Mouse (Mus musculus): ENCODE measurements at regions not wholly inside any gene's neighbourhood (a gene's known extent, or its start where the extent isn't known, plus 50 kb on each side); places are given as distances from the start of the nearest gene placed in this dataset.

DNA sequence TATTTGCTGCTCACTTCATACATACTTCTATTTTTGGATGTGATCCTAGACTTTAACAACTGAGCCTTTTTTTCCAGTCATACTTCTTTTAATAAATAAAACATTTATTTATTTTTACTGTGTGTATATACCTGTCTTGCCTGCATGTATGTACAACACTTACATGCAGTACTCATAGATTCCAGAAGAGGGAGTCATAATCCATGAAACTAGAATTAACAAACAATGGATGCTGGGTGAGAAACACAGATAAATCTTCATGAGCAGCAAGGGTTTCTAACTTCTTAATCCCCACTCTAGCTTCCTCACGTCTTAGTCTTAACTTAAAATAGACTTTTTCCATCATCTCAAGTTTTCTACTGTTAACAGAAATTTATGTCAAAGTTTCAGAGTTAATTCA, 1253.7 kb upstream of the Nr2f1 start:
- H3K4me1 ChIP-seq = no peaks in the 10 kb centered on the region
- H3K4me2 ChIP-seq = no peak overlapping the region
- no peak for ATAC-seq (ENCODE audit: borderline replicate concordance, extremely low read depth, low FRiP score, low TSS enrichment)
- no peaks in the 10 kb centered on the region for H3K27me3 ChIP-seq
- H3K27ac ChIP-seq = no peak overlapping the region
- 64% methylated on average over 1 of the region's 1 CpGs for WGBS
- H3K4me3 ChIP-seq = no peak overlapping the region
- H3K9ac ChIP-seq = no peak overlapping the region
- H3K9me3 ChIP-seq = no peaks in the 10 kb centered on the region
- no peaks in the 10 kb centered on the region for H3K36me3 ChIP-seq

- Histone ChIP-seq H3K9ac (no peak overlapping the region), H3K4me2 (no peak overlapping the region), H3K36me3 (no peaks in the 10 kb centered on the region), H3K9me3 (no peaks in the 10 kb centered on the region), H3K4me3 (no peak overlapping the region), H3K27me3 (no peaks in the 10 kb centered on the region), H3K4me1 (no peaks in the 10 kb centered on the region), H3K27ac (no peak overlapping the region)
- ATAC-seq (ENCODE audit: borderline replicate concordance, extremely low read depth, low FRiP score, low TSS enrichment) = no peak
- 75% methylated on average over 3 of the region's 3 CpGs for WGBS
Observed at GRCm38 (mm10) chr13:79443113-79443512, 1243.6 kb upstream of the Nr2f1 start.

DNA sequence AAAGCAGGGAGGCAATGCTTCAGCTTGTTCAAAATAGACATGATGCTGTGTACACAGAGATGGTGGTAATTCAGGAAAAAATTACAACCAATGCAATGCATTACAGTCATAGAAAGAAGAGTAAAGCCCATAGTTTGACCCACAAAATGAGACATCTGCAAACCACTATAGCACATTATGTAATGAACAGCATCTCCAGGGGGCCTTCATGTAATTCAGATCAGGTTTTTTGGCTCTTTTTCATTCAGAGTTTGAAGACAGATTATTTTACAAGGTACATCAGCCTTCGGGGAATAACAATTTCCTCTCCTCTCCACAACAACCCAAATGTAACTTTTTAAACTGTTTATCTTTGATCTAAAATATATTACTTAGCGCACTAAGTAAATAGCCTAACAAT, 1243.1 kb upstream of the Nr2f1 start:
- H3K9me3 ChIP-seq = no peaks in the 10 kb centered on the region
- no peak for ATAC-seq (ENCODE audit: borderline replicate concordance, extremely low read depth, low FRiP score, low TSS enrichment)
- no peaks in the 10 kb centered on the region for H3K36me3 ChIP-seq
- H3K9ac ChIP-seq = no peak overlapping the region
- no peak overlapping the region for H3K27ac ChIP-seq
- no peak overlapping the region for H3K4me2 ChIP-seq
- WGBS = 57% methylated on average over 2 of the region's 2 CpGs
- no peak overlapping the region for H3K4me3 ChIP-seq
- no peaks in the 10 kb centered on the region for H3K4me1 ChIP-seq
- no peaks in the 10 kb centered on the region for H3K27me3 ChIP-seq

- Histone ChIP-seq H3K4me1 (no peaks in the 10 kb centered on the region), H3K4me2 (no peak overlapping the region), H3K9me3 (no peaks in the 10 kb centered on the region), H3K27me3 (no peaks in the 10 kb centered on the region), H3K4me3 (no peak overlapping the region), H3K9ac (no peak overlapping the region), H3K36me3 (no peaks in the 10 kb centered on the region), H3K27ac (no peak overlapping the region)
- 49% methylated on average over 3 of the region's 3 CpGs for WGBS
- no peak for ATAC-seq (ENCODE audit: borderline replicate concordance, extremely low read depth, low FRiP score, low TSS enrichment)
Observed at GRCm38 (mm10) chr13:79431465-79431864, 1231.9 kb upstream of the Nr2f1 start.

GRCm38 (mm10) chr13:79430987-79431386, 1231.4 kb upstream of the Nr2f1 start:
- H3K9ac ChIP-seq = no peak overlapping the region
- no peaks in the 10 kb centered on the region for H3K4me1 ChIP-seq
- 26% methylated on average over 2 of the region's 2 CpGs for WGBS
- H3K27ac ChIP-seq = no peak overlapping the region
- no peaks in the 10 kb centered on the region for H3K9me3 ChIP-seq
- H3K4me2 ChIP-seq = no peak overlapping the region
- no peaks in the 10 kb centered on the region for H3K27me3 ChIP-seq
- no peak overlapping the region for H3K4me3 ChIP-seq
- ATAC-seq (ENCODE audit: borderline replicate concordance, extremely low read depth, low FRiP score, low TSS enrichment) = no peak
- H3K36me3 ChIP-seq = no peaks in the 10 kb centered on the region

GRCm38 (mm10) chr13:79430562-79430961, 1231.0 kb upstream of the Nr2f1 start:
- Histone ChIP-seq H3K4me3 (no peak overlapping the region), H3K9me3 (no peaks in the 10 kb centered on the region), H3K36me3 (no peaks in the 10 kb centered on the region), H3K27ac (no peak overlapping the region), H3K9ac (no peak overlapping the region), H3K4me1 (no peaks in the 10 kb centered on the region), H3K4me2 (no peak overlapping the region), H3K27me3 (no peaks in the 10 kb centered on the region)
- 37% methylated on average over 1 of the region's 1 CpGs for WGBS
- ATAC-seq (ENCODE audit: borderline replicate concordance, extremely low read depth, low FRiP score, low TSS enrichment) = no peak

- Histone ChIP-seq H3K4me3 (no peak overlapping the region), H3K27ac (no peak overlapping the region), H3K27me3 (no peaks in the 10 kb centered on the region), H3K4me1 (no peaks in the 10 kb centered on the region), H3K4me2 (no peak overlapping the region), H3K9me3 (no peaks in the 10 kb centered on the region), H3K9ac (no peak overlapping the region), H3K36me3 (no peaks in the 10 kb centered on the region)
- 62% methylated on average over 2 of the region's 2 CpGs for WGBS
- no peak for ATAC-seq (ENCODE audit: borderline replicate concordance, extremely low read depth, low FRiP score, low TSS enrichment)
Observed at GRCm38 (mm10) chr13:79417841-79418240, 1218.3 kb upstream of the Nr2f1 start.

DNA sequence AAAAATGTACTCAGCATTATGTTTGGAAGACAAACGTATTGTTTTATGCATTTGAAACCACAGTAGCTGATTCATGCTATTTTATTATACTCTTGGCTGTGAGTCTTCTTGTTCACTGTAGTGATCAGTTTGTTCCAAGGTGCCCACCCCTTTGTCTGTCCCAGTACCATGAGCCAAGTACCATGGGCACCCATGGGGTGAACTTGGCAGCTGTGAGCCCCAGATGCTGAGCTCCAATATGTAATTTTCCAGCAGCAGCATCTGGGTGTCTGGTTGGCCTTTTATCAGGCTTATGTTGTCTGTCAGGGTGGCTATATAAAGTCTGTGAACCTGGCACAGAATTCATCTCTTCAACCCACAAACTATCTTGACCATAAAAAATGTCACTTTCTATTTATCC, 1200.5 kb upstream of the Nr2f1 start:
- H3K4me1 ChIP-seq = no peaks in the 10 kb centered on the region
- no peak overlapping the region for H3K4me3 ChIP-seq
- H3K9me3 ChIP-seq = no peaks in the 10 kb centered on the region
- H3K27me3 ChIP-seq = no peaks in the 10 kb centered on the region
- H3K27ac ChIP-seq = no peak overlapping the region
- WGBS = 49% methylated on average over 1 of the region's 1 CpGs
- H3K4me2 ChIP-seq = no peak overlapping the region
- no peak overlapping the region for H3K9ac ChIP-seq
- no peaks in the 10 kb centered on the region for H3K36me3 ChIP-seq
- no peak for ATAC-seq (ENCODE audit: borderline replicate concordance, extremely low read depth, low FRiP score, low TSS enrichment)

GRCm38 (mm10) chr13:79393938-79394337, 1194.4 kb upstream of the Nr2f1 start:
- WGBS = 40% methylated on average over 3 of the region's 3 CpGs

GRCm38 (mm10) chr13:79387928-79388327, 1188.4 kb upstream of the Nr2f1 start:
- Histone ChIP-seq H3K36me3 (no peaks in the 10 kb centered on the region), H3K27me3 (no peaks in the 10 kb centered on the region), H3K9me3 (no peaks in the 10 kb centered on the region), H3K27ac (no peak overlapping the region), H3K4me2 (no peak overlapping the region), H3K9ac (no peak overlapping the region), H3K4me1 (no peaks in the 10 kb centered on the region), H3K4me3 (no peak overlapping the region)
- no peak for ATAC-seq (ENCODE audit: borderline replicate concordance, extremely low read depth, low FRiP score, low TSS enrichment)

More at GRCm38 (mm10) chr13:79393938-79394337, 1194.4 kb upstream of the Nr2f1 start:
- H3K36me3 ChIP-seq = no peaks in the 10 kb centered on the region
- H3K4me2 ChIP-seq = no peak overlapping the region
- no peak for ATAC-seq (ENCODE audit: borderline replicate concordance, extremely low read depth, low FRiP score, low TSS enrichment)
- no peak overlapping the region for H3K27ac ChIP-seq
- no peaks in the 10 kb centered on the region for H3K9me3 ChIP-seq
- no peak overlapping the region for H3K9ac ChIP-seq
- no peaks in the 10 kb centered on the region for H3K4me1 ChIP-seq
- H3K4me3 ChIP-seq = no peak overlapping the region
- H3K27me3 ChIP-seq = no peaks in the 10 kb centered on the region

GRCm38 (mm10) chr13:79341494-79341893, 1141.9 kb upstream of the Nr2f1 start:
- ATAC-seq (ENCODE audit: borderline replicate concordance, extremely low read depth, low FRiP score, low TSS enrichment) = no peak
- no peak overlapping the region for H3K4me2 ChIP-seq
- no peaks in the 10 kb centered on the region for H3K36me3 ChIP-seq
- H3K4me3 ChIP-seq = no peak overlapping the region
- H3K4me1 ChIP-seq = no peaks in the 10 kb centered on the region
- 84% methylated on average over 8 of the region's 8 CpGs for WGBS
- no peak overlapping the region for H3K9ac ChIP-seq
- no peak overlapping the region for H3K27ac ChIP-seq
- no peaks in the 10 kb centered on the region for H3K27me3 ChIP-seq
- no peaks in the 10 kb centered on the region for H3K9me3 ChIP-seq

GRCm38 (mm10) chr13:79340459-79340858, 1140.9 kb upstream of the Nr2f1 start:
- Histone ChIP-seq H3K4me1 (no peaks in the 10 kb centered on the region), H3K27me3 (no peaks in the 10 kb centered on the region), H3K4me2 (no peak overlapping the region), H3K36me3 (no peaks in the 10 kb centered on the region), H3K4me3 (no peak overlapping the region), H3K9ac (no peak overlapping the region), H3K27ac (no peak overlapping the region), H3K9me3 (no peaks in the 10 kb centered on the region)
- 72% methylated on average over 4 of the region's 4 CpGs for WGBS
- no peak for ATAC-seq (ENCODE audit: borderline replicate concordance, extremely low read depth, low FRiP score, low TSS enrichment)

GRCm38 (mm10) chr13:79339793-79340192, 1140.2 kb upstream of the Nr2f1 start:
- WGBS = 41% methylated on average over 4 of the region's 4 CpGs
- Histone ChIP-seq H3K4me3 (no peak overlapping the region), H3K4me1 (no peaks in the 10 kb centered on the region), H3K27me3 (no peaks in the 10 kb centered on the region), H3K9me3 (no peaks in the 10 kb centered on the region), H3K27ac (no peak overlapping the region), H3K36me3 (no peaks in the 10 kb centered on the region), H3K4me2 (no peak overlapping the region), H3K9ac (no peak overlapping the region)
- no peak for ATAC-seq (ENCODE audit: borderline replicate concordance, extremely low read depth, low FRiP score, low TSS enrichment)

Data from lung, embryonic 15.5 days (tissue).